Mouse (Mus musculus) bone marrow, adult 2 months (tissue): ENCODE data around the gene Cpt2. TPM values are rescaled to one million over a fixed set of nuclear protein-coding genes. Genes with fewer than 3 reads are reported as not detected.

Experiments
- H3K27ac ChIP-seq: fragments of 200-500 bp; 2 replicates; pipeline ENCODE4 v1.5.1; 2012; ENCODE audit warnings: low read depth, mild to moderate bottlenecking, control low read depth, inconsistent platforms, low read length; ENCODE audit not compliant: control insufficient read depth, poor library complexity, insufficient read depth
- H3K4me1 ChIP-seq: fragments of 200-500 bp; 2 replicates; pipeline ENCODE4 v1.6.1; 2011; ENCODE audit warnings: low read length; ENCODE audit not compliant: control insufficient read depth, insufficient read depth
- H3K4me3 ChIP-seq: fragments of 200-500 bp; replicated peaks from 2 replicates; pipeline ENCODE3; 2011; ENCODE audit warnings: mild to moderate bottlenecking, low read depth, low read length, control low read depth; ENCODE audit not compliant: control insufficient read depth
- CTCF ChIP-seq: fragments of 200-500 bp; IDR thresholded peaks from 2 replicates; pipeline ENCODE4 v1.5.1; 2011; ENCODE audit warnings: low read length, control low read depth; ENCODE audit not compliant: control insufficient read depth, insufficient read depth
- POLR2A ChIP-seq: fragments of 200-500 bp; IDR thresholded peaks from 2 replicates; pipeline ENCODE4 v1.6.1; 2011; ENCODE audit warnings: low read depth, mild to moderate bottlenecking, control low read depth, low read length, borderline replicate concordance; ENCODE audit not compliant: control insufficient read depth
- WGBS: fragments of 180-500 bp; shearing (Covaris S2); methylation state at CpG from one replicate; pipeline ENCODE4 v1.1.7; 2018; 5-methylcytosine and 5-hydroxymethylcytosine counted together
- polyA plus RNA-seq: library from polyadenylated mRNA; stranded (reverse); fragments of >200 nt; gene quantifications from 2 replicates; pipeline ENCODE4 v1.2.4, GENCODE M21; 2011; ENCODE audit warnings: low replicate concordance; ENCODE audit not compliant: missing spikeins, insufficient read depth, insufficient read length

The Cpt2 gene
- polyA plus RNA-seq, 1 experiment: 23.3 TPM

- 1% methylated on average over 48 of the region's 48 CpGs for WGBS
- peaks cover 1% of the 10 kb centered on the region; the same call in 1 of the 2 replicates for H3K4me1 ChIP-seq
- H3K4me3 ChIP-seq: peak within 1 kb of the TSS; percentile 78
- TF ChIP-seq POLR2A (peak; percentile 66), CTCF (no peak)
- peak within 1 kb of the TSS; percentile 35 for H3K27ac ChIP-seq
Measured at GRCm38 (mm10) chr4:107879254-107880050, 44.0 kb downstream of the Cpt2 start, which contains the start of gene Magoh. Gene Magoh, plus strand, starts transcription at chr4:107879755.

- Histone ChIP-seq H3K4me3 (no peak overlapping the region), H3K27ac (no peak overlapping the region), H3K4me1 (no peaks in the 10 kb centered on the region)
- 84% methylated on average over 4 of the region's 4 CpGs for WGBS
- TF ChIP-seq CTCF: no peak
- TF ChIP-seq POLR2A: no peak
Measured at GRCm38 (mm10) chr4:107864866-107865265, 58.5 kb downstream of the Cpt2 start.

GRCm38 (mm10) chr4:107858995-107859394 lies 64.4 kb downstream of the Cpt2 start:
- no peaks in the 10 kb centered on the region for H3K4me1 ChIP-seq
- no peak overlapping the region for H3K4me3 ChIP-seq
- no peak for TF ChIP-seq POLR2A
- TF ChIP-seq CTCF: no peak
- no peak overlapping the region for H3K27ac ChIP-seq
- WGBS: 86% methylated on average over 7 of the region's 7 CpGs

DNA sequence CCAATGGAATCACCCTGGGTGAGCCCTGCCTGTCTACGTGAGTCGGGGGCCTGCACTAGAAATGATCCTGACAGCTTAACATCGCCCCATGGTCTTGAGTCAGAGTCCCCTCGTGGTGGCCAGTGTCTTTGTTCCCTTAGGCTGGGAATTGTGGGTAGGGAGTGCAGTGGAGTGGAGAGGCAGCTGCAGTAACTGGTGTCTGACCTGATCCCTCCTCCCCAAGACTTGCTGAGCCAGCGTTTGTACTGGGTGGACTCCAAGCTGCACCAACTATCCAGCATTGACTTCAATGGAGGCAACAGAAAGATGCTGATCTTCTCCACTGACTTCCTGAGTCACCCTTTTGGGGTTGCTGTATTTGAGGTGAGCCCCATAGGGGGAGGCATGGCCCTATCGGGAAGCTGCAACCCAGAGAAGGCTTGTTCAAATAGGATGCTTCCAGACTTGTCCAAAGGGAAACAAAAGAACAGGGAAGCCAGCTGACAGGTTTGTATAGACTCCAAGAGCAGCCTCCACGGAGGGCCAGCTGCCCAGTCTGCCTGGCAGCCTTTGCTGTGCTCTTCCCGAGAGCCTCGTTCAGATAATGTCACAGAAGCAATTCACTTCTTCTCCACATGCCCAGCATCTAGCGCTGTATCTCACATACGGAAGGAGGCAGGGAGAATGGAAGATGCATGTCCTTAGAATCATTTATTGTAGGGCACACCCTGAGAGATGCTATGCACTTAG lies 66.3 kb downstream of the Cpt2 start:
- no peak overlapping the region for H3K4me3 ChIP-seq
- TF ChIP-seq POLR2A: no peak
- no peak for TF ChIP-seq CTCF
- no peaks in the 10 kb centered on the region for H3K4me1 ChIP-seq
- no peak overlapping the region for H3K27ac ChIP-seq
- WGBS: 84% methylated on average over 11 of the region's 11 CpGs

Other genes starting within 250 kb of the Cpt2 start
- gene Dmrtb1, start 239.4 kb downstream of the Cpt2 start, polyA plus RNA-seq: 1.1 TPM in 1 of 2 replicates, not detected in the other
- 7.6 and 10.2 TPM in 2 replicates for gene Lrp8, start 121.3 kb downstream of the Cpt2 start, polyA plus RNA-seq
- gene Magoh, start 43.9 kb downstream of the Cpt2 start, polyA plus RNA-seq: 75.8 and 105 TPM in 2 replicates
- 28.6 and 77.3 TPM in 2 replicates for gene 0610037L13Rik, start 33.8 kb downstream of the Cpt2 start, polyA plus RNA-seq
- not detected in 2 replicates for gene Slc1a7, start 44.7 kb upstream of the Cpt2 start, polyA plus RNA-seq
- gene Podn, start 172.8 kb upstream of the Cpt2 start, polyA plus RNA-seq: 5.1 and 5.2 TPM in 2 replicates
- 27.1 and 81.7 TPM in 2 replicates for gene Scp2, start 221.4 kb upstream of the Cpt2 start, polyA plus RNA-seq
- gene Echdc2, start 241.8 kb upstream of the Cpt2 start, polyA plus RNA-seq: 8.0 and 20.0 TPM in 2 replicates